Mouse (Mus musculus) E14TG2a.4 (cell line): ENCODE measurements around the gene Coa6.

Source experiments
- CTCF ChIP-seq: conservative IDR thresholded peaks from 2 replicates; pipeline ENCODE4 v1.5.1; 2014; ENCODE audit warnings: low read length
- NANOG ChIP-seq: IDR thresholded peaks from 2 replicates; pipeline ENCODE4 v1.6.1; 2014; ENCODE audit warnings: borderline replicate concordance, low read length, mixed read lengths
- POU5F1 ChIP-seq: IDR thresholded peaks from 2 replicates; pipeline ENCODE4 v1.6.1; 2014; ENCODE audit warnings: low read length, borderline replicate concordance

DNA sequence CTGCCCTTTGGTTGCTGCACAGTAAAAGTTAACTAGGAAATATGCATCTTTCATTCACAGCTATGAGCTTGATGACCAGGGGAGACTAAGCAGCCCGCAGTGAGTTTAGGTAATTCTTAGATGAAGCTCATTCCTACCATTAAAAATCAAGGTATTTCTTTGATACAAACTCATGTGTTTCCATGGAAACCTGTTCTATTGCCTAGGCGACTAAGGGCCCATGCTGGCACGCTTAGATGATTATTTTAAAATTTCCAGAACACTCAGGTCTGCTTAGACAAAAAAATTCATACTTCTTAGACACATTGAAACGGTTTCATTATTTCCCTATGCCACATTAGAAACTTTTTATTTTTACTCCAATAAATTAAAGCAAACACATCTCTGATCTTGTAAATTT lies 17.3 kb upstream of the Coa6 start:
- TF ChIP-seq CTCF (no peak), POU5F1 (no peak), NANOG (no peak)
